Mouse (Mus musculus) small intestine, adult 2 months (tissue): Measurements from ENCODE around the gene Ap1m2. TPM values are rescaled to one million over a fixed set of nuclear protein-coding genes. Genes with fewer than 3 reads are reported as not detected.

Experiments used
- H3K27ac ChIP-seq: fragments of 200-500 bp; 2 replicates; pipeline ENCODE4 v1.5.1; 2012; ENCODE audit warnings: low read depth, low read length, control low read depth, inconsistent platforms; ENCODE audit not compliant: insufficient read depth
- H3K27me3 ChIP-seq: fragments of 200-500 bp; 2 replicates; pipeline ENCODE4 v1.6.1; 2012; ENCODE audit warnings: mild to moderate bottlenecking, moderate library complexity, low read length, inconsistent platforms; ENCODE audit not compliant: control insufficient read depth, insufficient read depth
- H3K36me3 ChIP-seq: fragments of 200-500 bp; 2 replicates; pipeline ENCODE4 v1.6.1; 2012; ENCODE audit warnings: mild to moderate bottlenecking, low read length, control low read depth, inconsistent platforms; ENCODE audit not compliant: control insufficient read depth, insufficient read depth
- H3K4me1 ChIP-seq: fragments of 200-500 bp; 2 replicates; pipeline ENCODE4 v1.6.1; 2012; ENCODE audit warnings: low read length, inconsistent platforms, mixed read lengths; ENCODE audit not compliant: control insufficient read depth, insufficient read depth, insufficient read length
- H3K4me3 ChIP-seq: fragments of 200-500 bp; 2 replicates; pipeline ENCODE4 v1.5.1; 2012; ENCODE audit warnings: low read depth, mild to moderate bottlenecking, control low read depth, inconsistent platforms, low read length, moderate library complexity
- CTCF ChIP-seq: fragments of 200-500 bp; IDR thresholded peaks from 2 replicates; pipeline ENCODE4 v1.5.1; 2012; ENCODE audit warnings: low read depth, mild to moderate bottlenecking, control low read depth, inconsistent platforms, low read length, moderate library complexity, mixed read lengths; ENCODE audit not compliant: insufficient replicate concordance, insufficient read length; ENCODE audit errors: extremely low read depth
- POLR2A ChIP-seq: fragments of 200-500 bp; IDR thresholded peaks from 2 replicates; pipeline ENCODE4 v1.6.1; 2012; ENCODE audit warnings: low read depth, mild to moderate bottlenecking, control low read depth, inconsistent platforms, low read length, moderate library complexity
- WGBS: fragments of 180-500 bp; shearing (Covaris S2); methylation state at CpG from one replicate; pipeline ENCODE4 v1.1.7; 2018; 5-methylcytosine and 5-hydroxymethylcytosine counted together
- polyA plus RNA-seq: library from polyadenylated mRNA; depleted of rRNA; stranded (reverse); fragments of >200 nt; gene quantifications from 2 replicates; pipeline ENCODE4 v1.2.3, GENCODE M21; 2012

Ap1m2 gene
- polyA plus RNA-seq, 1 experiment = 69.5 TPM

DNA sequence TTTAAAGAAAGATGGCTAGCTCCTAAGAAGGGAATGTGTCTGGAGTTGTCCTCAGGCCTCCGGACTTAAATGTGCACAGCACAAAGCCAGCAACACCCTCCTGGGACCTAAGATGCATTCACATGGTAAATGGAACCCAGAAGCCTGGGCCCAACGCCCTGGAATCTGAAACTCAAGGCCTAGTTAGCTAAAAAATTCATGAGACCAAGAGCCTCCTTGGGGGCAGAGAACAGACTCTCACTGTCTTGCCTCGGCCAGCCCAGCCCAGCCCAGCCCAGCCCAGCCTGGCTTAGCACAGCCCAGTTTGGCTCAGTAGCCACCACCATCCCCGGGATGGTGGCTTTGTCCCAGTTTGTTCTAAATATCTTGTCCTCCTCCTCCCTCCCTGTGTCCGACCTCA, 3.3 kb upstream of the Ap1m2 start:
- TF ChIP-seq POLR2A = no peak
- no peak for TF ChIP-seq CTCF
- Histone ChIP-seq H3K27me3 (no peaks in the 10 kb centered on the region), H3K27ac (no peak overlapping the region), H3K36me3 (no peaks in the 10 kb centered on the region), H3K4me3 (no peak overlapping the region), H3K4me1 (peaks cover 7% of the 10 kb centered on the region)
- WGBS = 64% methylated on average over 5 of the region's 5 CpGs

DNA sequence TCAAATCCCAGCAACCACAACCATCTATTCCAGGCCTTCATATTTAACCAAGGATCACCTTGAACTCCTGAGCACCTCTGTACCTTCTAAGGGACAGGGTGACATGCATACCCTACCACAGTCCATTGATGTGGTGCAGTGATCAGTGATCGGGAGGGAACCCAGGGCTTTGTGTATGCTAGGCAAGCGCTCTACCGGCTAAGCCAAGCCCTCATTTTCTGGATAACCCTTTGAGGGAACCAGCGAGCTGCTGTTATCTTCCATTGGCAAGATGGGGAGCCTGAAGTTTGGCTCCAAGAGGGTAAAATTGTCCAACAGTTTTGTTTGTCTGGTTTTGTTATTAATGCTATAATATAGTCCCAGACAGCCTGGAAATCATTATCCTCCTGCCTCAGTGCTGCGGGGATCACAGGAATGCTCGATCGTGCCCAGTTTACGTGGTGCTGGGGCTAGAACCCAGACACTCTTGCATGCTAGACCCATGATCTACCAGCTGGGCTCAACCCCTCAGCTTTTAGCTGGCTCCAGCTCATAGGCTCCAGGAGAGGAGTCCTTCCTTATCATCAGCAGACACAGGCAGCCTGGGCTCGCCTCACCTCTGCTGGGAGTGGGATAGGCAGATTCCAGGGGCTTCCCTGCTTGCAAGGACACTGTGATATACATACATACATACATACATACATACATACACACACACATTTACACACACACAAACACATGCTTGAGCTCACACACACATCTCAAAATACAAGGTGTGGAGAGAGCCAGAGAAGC, 2.4 kb upstream of the Ap1m2 start:
- 94% methylated on average over 9 of the region's 9 CpGs for WGBS
- H3K4me1 ChIP-seq = peaks cover 5% of the 10 kb centered on the region
- no peak overlapping the region for H3K4me3 ChIP-seq
- no peaks in the 10 kb centered on the region for H3K36me3 ChIP-seq
- TF ChIP-seq POLR2A (no peak), CTCF (no peak)
- no peaks in the 10 kb centered on the region for H3K27me3 ChIP-seq
- no peak overlapping the region for H3K27ac ChIP-seq

DNA sequence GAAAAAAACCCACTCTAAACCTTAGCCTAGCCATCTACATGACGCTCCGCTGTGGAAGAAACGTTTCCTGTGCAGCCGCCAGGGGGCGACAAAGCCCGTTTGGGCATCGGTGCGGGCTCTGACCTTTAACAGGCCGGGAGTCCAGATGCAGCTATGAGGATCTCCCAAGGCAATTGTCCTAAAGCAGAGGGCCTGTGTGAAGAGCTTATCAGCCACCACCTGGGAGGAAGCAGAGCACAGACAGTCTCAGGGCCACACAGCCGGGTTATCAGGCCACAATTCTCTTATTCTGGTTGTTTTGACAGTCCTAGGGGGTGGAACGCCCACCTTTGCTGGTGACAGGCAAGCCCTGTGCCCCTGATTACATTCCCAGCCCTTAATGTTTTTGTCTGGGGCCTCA, 1.3 kb upstream of the Ap1m2 start:
- Histone ChIP-seq H3K36me3 (no peaks in the 10 kb centered on the region), H3K27me3 (no peaks in the 10 kb centered on the region), H3K4me3 (no peak overlapping the region), H3K27ac (no peak overlapping the region), H3K4me1 (peaks cover 5% of the 10 kb centered on the region)
- 8% methylated on average over 11 of the region's 11 CpGs for WGBS
- TF ChIP-seq POLR2A (no peak), CTCF (peak; percentile 98)

DNA sequence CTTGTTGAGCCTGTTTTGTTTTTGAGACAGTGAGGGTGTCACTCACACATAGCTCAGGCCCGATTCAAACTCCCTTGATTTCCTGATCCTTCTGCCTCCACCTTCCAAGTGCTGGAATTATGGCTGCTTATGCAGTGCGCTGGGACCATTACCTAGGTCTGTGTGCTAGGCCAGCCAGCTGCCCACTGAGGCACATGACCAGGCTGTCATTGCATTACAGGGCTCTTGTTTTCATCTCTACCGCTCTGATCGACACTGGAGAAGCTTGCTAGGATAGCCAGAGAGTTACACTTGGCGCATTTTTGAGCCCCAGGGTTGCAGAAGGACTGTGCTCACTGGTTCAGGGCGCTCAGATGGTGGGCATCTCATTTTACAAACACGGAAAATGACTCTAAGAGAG, 442 bp downstream of the Ap1m2 start:
- H3K4me3 ChIP-seq = peak overlapping the region; percentile 85
- H3K36me3 ChIP-seq = peaks cover 5% of the 10 kb centered on the region
- TF ChIP-seq POLR2A = no peak
- TF ChIP-seq CTCF = no peak
- H3K27me3 ChIP-seq = no peaks in the 10 kb centered on the region
- H3K27ac ChIP-seq = peak overlapping the region; percentile 22; the same call in 1 of the 2 replicates
- WGBS = 28% methylated on average over 7 of the region's 7 CpGs
- peaks cover 5% of the 10 kb centered on the region for H3K4me1 ChIP-seq

DNA sequence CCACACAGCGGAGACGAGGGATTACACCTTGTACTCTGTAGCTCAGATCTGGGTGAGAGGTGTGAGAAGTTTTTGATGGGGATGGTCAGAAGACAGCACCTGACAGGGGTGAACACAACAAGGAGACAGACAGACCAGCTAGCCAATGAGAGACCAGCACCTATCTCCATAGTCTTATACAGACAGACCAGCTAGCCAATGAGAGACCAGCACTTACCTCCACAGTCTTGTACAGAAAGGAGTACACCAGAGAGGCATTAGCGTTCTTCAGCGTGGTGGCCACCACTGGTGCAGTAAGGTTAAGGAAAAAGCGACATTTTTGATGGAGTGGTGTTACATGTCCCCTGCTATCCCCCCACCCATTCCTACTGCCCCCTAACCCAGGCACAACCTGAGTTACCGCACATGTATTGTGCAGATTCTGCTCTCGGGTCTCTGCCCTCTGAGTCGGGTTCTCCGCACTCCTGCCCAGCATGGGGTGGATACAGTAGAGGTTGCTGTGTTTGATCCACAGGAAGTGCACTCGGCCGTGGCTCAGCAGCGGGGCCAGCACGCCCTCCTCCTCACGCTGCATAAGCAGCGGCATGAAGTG, 2.9 kb downstream of the Ap1m2 start:
- 73% methylated on average over 15 of the region's 15 CpGs for whole genome bisulfite sequencing
- peak overlapping the region; percentile 3; the same call in 1 of the 2 replicates for H3K4me3 ChIP-seq
- peaks cover 5% of the 10 kb centered on the region for H3K4me1 ChIP-seq
- peaks cover 16% of the 10 kb centered on the region for H3K36me3 ChIP-seq
- TF ChIP-seq CTCF (no peak), POLR2A (no peak)
- no peak overlapping the region for H3K27ac ChIP-seq
- H3K27me3 ChIP-seq = no peaks in the 10 kb centered on the region

DNA sequence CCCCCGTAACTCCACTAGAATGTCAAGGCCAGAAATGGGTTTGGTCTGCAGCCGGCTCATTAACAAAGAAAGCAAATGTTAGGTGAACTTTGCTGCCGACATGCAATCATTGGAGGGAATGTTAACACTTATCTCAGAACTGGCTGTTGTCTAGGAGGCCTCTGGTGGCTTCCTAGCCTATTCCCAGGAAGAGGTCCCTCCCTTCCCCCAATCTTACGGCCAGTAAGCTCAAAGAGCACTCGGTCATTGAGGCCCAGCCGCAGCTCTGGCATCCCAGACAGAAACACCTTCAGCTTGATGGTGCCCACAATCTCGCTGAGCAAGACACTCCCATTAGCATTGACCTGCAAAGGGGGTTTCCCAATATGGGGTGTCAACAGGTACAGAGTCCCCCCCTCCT, 7.1 kb downstream of the Ap1m2 start:
- 71% methylated on average over 7 of the region's 7 CpGs for WGBS
- no peaks in the 10 kb centered on the region for H3K4me1 ChIP-seq
- H3K27ac ChIP-seq = no peak overlapping the region

DNA sequence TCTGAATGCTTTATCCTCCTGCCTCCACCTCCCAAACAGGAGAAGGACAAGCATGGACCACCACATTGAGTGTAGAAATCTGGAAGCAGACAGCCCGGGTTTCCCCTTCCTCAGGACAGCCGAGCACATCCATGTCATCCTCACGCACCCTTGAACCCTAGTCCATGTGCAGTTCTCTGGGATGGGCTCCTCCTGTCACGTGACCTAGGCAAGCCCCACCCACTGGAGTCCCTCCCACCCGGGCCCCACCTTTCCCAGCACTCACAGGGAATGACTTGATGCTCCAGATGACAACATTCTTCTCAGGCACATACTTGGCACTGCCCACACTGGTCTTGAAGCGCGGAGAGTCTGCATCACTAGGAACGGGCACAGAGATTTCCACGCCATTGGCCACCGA, 13.1 kb downstream of the Ap1m2 start:
- 80% methylated on average over 10 of the region's 10 CpGs for WGBS
- no peak overlapping the region for H3K27ac ChIP-seq
- H3K27me3 ChIP-seq = no peaks in the 10 kb centered on the region
- no peak overlapping the region for H3K4me3 ChIP-seq
- peaks cover 39% of the 10 kb centered on the region for H3K36me3 ChIP-seq
- 0 out of 2 replicates have a peak, but pooled peaks cover 2% of the 10 kb centered on the region for H3K4me1 ChIP-seq
- TF ChIP-seq CTCF (no peak), POLR2A (no peak)

More for the DNA sequence above, 7.1 kb downstream of the Ap1m2 start:
- Histone ChIP-seq H3K27me3 (no peaks in the 10 kb centered on the region), H3K4me3 (no peak overlapping the region), H3K36me3 (peaks cover 25% of the 10 kb centered on the region)
- TF ChIP-seq POLR2A (no peak), CTCF (no peak)
